Mouse (Mus musculus) kidney, embryonic 15.5 days (tissue): ENCODE data around the gene Fndc3b. TPM values are rescaled to one million over a fixed set of nuclear protein-coding genes. Genes with fewer than 3 reads are reported as not detected.

ENCODE experiments used
- ATAC-seq: fragments of 200-750 bp; cut with Nextera tagmentation; replicated peaks from 2 replicates; pipeline ENCODE4 v1.8.0; 2017; ENCODE audit warnings: moderate TSS enrichment; ENCODE audit not compliant: low FRiP score
- H3K27ac ChIP-seq: fragments of 300-500 bp; sonication (generic); 2 replicates; pipeline ENCODE4 v1.5.1; 2015; ENCODE audit warnings: mild to moderate bottlenecking, inconsistent platforms
- H3K27me3 ChIP-seq: fragments of 300-500 bp; sonication (generic); 2 replicates; pipeline ENCODE4 v1.6.1; 2015; ENCODE audit warnings: inconsistent platforms
- H3K36me3 ChIP-seq: fragments of 300-500 bp; sonication (generic); 2 replicates; pipeline ENCODE4 v1.6.1; 2015; ENCODE audit warnings: inconsistent platforms
- H3K4me1 ChIP-seq: fragments of 300-500 bp; sonication (generic); 2 replicates; pipeline ENCODE4 v1.6.1; 2015; ENCODE audit warnings: inconsistent platforms
- H3K4me2 ChIP-seq: fragments of 300-500 bp; sonication (generic); 2 replicates; pipeline ENCODE4 v1.6.1; 2015; ENCODE audit warnings: moderate library complexity, mild to moderate bottlenecking, inconsistent platforms
- H3K4me3 ChIP-seq: fragments of 300-500 bp; sonication (generic); replicated peaks from 2 replicates; pipeline ENCODE4 v1.5.1; 2015; ENCODE audit warnings: mild to moderate bottlenecking, inconsistent platforms
- H3K9ac ChIP-seq: fragments of 300-500 bp; sonication (generic); 2 replicates; pipeline ENCODE4 v1.6.1; 2015; ENCODE audit warnings: mild to moderate bottlenecking, inconsistent platforms
- H3K9me3 ChIP-seq: fragments of 300-500 bp; sonication (generic); replicated peaks from 2 replicates; pipeline ENCODE4 v1.6.1; 2016; ENCODE audit warnings: inconsistent platforms
- WGBS: fragments of 180-500 bp; shearing (Covaris S2); methylation state at CpG from one replicate; pipeline ENCODE4 v1.1.7; 2015; ENCODE audit warnings: mixed read lengths; 5-methylcytosine and 5-hydroxymethylcytosine counted together
- polyA plus RNA-seq: library from polyadenylated mRNA; unstranded; fragments of >200 nt; fragmentation: Nextera tagmentation; extraction: Ambion mirVana; gene quantifications from 2 replicates; pipeline ENCODE4 v1.2.1, GENCODE M21; 2015

Gene Fndc3b
- polyA plus RNA-seq, 1 experiment from 2014 or later, result 32.8 TPM

DNA sequence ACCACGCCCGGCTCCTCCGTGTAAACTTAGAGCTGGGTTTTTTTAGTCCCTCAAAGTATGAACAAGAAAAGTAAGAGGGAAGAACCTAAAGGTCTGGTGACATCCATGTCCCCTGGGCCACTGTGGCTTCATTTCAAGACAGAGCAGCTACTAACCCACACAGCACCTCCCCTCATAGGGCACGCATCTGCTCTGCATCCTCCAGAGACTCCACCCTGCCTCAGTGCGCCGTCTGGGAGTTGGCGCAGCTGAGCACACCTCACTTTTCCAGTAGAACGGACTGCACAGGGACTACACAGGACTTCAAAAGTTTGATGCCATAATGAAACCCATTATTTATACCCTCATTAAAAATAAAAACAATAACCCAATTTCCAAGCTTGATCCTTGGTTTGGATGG lies 130.2 kb downstream of the Fndc3b start:
- no peak for ATAC-seq
- 91% methylated on average over 8 of the region's 8 CpGs for WGBS
- no peak overlapping the region for H3K4me2 ChIP-seq
- H3K4me3 ChIP-seq, result no peak overlapping the region
- no peak overlapping the region for H3K27ac ChIP-seq
- H3K9ac ChIP-seq, result no peak overlapping the region
- no peaks in the 10 kb centered on the region for H3K27me3 ChIP-seq
- no peaks in the 10 kb centered on the region for H3K9me3 ChIP-seq
- no peaks in the 10 kb centered on the region for H3K36me3 ChIP-seq
- H3K4me1 ChIP-seq, result peaks cover 40% of the 10 kb centered on the region

DNA sequence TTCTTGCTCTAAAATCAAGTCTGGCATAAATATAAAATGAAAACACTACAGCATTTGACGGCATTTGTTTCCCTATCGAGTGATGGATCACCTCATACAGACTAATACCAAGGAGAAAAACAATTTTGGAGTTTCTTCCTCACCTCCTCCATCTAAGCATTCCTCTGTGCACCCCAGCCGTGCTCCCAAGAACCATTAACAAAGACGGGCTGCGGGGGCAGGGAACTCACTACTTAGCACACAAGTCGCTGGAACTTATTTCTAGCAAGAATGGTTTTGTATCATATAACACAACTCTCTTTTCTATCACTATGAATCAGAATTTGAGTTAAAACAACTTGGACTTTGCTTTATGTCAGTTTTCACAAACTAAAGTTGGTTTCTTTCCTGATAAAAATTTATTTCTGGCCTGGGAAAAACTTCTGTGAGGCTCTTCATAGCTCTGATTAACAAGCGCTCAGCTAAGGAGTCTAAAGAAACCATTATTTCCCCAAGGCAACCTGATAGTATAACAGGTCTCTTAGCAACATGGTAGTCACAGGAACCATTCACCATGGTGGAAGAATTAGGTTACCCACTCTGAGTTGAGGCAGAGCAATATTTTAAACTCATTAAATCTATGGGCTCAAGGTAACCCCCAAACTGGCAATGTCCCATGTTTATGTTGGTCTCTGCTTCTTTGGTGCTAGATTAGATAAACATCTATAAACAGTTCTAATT lies 131.1 kb downstream of the Fndc3b start:
- no peak overlapping the region for H3K9ac ChIP-seq
- no peaks in the 10 kb centered on the region for H3K9me3 ChIP-seq
- H3K27ac ChIP-seq, result peak overlapping the region; percentile 19; the same call in 1 of the 2 replicates
- no peaks in the 10 kb centered on the region for H3K27me3 ChIP-seq
- WGBS, result 44% methylated on average over 7 of the region's 7 CpGs
- ATAC-seq, result no peak
- no peaks in the 10 kb centered on the region for H3K36me3 ChIP-seq
- no peak overlapping the region for H3K4me2 ChIP-seq
- no peak overlapping the region for H3K4me3 ChIP-seq
- H3K4me1 ChIP-seq, result peaks cover 40% of the 10 kb centered on the region

DNA sequence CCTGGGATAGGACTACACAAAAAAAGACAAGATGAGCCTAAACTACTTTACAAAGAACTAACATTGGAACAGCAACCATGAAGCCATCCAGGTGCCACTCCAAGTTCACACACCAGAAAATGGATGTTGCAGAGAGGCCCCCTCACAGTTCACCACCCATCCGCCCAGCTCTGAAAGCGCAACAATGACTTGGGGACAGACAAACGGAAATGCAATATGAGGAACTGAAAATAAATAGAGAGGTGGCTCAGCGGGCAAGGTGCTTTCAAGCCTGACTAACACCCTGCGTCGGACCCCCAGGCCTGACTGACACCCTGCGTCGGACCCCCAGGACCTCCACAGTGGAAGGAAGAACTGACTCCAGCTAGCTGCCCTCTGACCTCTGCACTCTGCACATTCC lies 131.9 kb downstream of the Fndc3b start:
- Histone ChIP-seq H3K27ac (0 out of 2 replicates have a peak overlapping the region, but pooled peaks have one; percentile 19), H3K9me3 (no peaks in the 10 kb centered on the region), H3K4me2 (no peak overlapping the region), H3K9ac (no peak overlapping the region), H3K36me3 (no peaks in the 10 kb centered on the region), H3K27me3 (no peaks in the 10 kb centered on the region), H3K4me1 (peaks cover 38% of the 10 kb centered on the region), H3K4me3 (no peak overlapping the region)
- ATAC-seq, result no peak; the same call in 1 of the 2 replicates
- WGBS, result 43% methylated on average over 8 of the region's 8 CpGs

DNA sequence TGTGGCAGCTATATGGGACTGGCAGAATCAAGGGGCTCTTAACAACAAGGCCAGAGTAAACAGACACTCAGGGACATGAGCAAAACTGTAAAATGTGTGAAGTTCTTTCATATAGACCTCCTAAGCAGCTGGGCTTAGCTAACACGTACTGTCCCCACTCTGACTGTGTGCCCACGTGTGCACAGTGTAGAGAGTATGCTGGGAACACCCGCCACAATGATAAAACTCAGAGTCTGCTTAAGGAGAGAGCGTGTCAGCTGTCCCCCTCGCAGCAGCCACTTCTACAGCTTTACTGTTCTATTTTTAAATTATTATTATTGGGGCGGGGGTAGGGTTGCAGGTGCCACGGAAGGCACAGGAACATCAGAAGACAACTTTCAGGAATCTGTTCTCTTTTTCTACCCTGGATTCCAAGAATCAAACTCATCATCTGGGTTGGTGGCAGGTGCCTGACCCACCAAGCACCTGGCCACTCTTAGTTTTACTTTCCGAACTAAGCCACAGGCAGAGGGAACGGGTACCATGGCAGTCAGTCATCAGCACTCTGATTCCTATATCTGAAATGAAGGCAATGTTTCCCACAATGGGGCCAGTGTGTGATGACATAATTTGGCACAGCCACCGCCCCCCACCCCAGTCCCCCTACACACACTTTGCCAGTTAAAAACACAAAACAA lies 133.6 kb downstream of the Fndc3b start:
- Histone ChIP-seq H3K4me1 (peaks cover 40% of the 10 kb centered on the region), H3K9ac (no peak overlapping the region), H3K27ac (no peak overlapping the region), H3K36me3 (no peaks in the 10 kb centered on the region), H3K4me2 (no peak overlapping the region), H3K9me3 (no peaks in the 10 kb centered on the region), H3K4me3 (no peak overlapping the region), H3K27me3 (no peaks in the 10 kb centered on the region)
- WGBS, result 88% methylated on average over 10 of the region's 10 CpGs
- ATAC-seq, result no peak

DNA sequence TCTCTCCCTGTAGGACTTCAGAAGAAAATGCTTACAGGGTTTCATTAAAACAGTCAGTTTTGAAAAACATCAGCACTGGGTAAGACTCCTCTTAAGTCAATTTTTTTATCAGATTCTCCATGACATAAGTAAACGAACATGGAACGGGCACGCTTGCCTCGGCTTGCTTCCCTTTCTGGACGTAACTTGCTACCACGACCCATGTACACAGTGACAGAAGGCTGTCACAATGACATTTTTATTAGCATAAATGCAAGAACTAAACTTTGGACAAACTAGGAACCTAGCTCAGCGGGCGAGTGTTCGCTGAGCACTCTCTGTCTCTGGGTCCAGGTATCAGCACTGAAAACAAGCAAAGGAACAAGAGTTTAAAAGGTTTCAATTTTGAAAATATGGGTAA lies 136.9 kb downstream of the Fndc3b start:
- no peak overlapping the region for H3K4me3 ChIP-seq
- no peak for ATAC-seq
- WGBS, result 70% methylated on average over 9 of the region's 9 CpGs
- no peaks in the 10 kb centered on the region for H3K9me3 ChIP-seq
- H3K4me1 ChIP-seq, result peaks cover 26% of the 10 kb centered on the region
- H3K27ac ChIP-seq, result no peak overlapping the region
- H3K27me3 ChIP-seq, result no peaks in the 10 kb centered on the region
- H3K36me3 ChIP-seq, result no peaks in the 10 kb centered on the region
- H3K9ac ChIP-seq, result no peak overlapping the region
- no peak overlapping the region for H3K4me2 ChIP-seq

DNA sequence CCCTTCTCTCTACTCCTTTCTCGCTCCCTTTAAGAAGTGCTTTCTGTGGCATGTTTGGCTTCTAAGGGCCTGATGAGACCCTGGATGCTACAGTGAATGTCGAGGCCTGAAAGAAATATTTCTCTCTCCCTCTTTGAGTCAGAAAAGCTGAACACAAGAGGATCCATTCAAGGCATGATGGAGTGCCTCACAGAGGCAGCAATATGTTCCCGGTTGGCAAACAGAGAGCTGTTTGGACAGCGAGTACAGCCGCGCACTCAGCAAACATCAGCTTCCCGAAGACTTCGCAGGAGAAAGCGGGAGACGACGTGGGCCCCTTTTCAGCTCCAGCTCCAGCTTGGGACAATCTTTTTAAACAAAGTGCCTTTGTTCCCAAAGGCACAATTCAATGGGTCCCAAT lies 137.6 kb downstream of the Fndc3b start:
- H3K4me2 ChIP-seq, result no peak overlapping the region
- no peak for ATAC-seq
- no peaks in the 10 kb centered on the region for H3K27me3 ChIP-seq
- WGBS, result 64% methylated on average over 11 of the region's 11 CpGs
- H3K27ac ChIP-seq, result no peak overlapping the region
- no peaks in the 10 kb centered on the region for H3K9me3 ChIP-seq
- H3K9ac ChIP-seq, result no peak overlapping the region
- no peak overlapping the region for H3K4me3 ChIP-seq
- no peaks in the 10 kb centered on the region for H3K36me3 ChIP-seq
- H3K4me1 ChIP-seq, result peaks cover 24% of the 10 kb centered on the region

DNA sequence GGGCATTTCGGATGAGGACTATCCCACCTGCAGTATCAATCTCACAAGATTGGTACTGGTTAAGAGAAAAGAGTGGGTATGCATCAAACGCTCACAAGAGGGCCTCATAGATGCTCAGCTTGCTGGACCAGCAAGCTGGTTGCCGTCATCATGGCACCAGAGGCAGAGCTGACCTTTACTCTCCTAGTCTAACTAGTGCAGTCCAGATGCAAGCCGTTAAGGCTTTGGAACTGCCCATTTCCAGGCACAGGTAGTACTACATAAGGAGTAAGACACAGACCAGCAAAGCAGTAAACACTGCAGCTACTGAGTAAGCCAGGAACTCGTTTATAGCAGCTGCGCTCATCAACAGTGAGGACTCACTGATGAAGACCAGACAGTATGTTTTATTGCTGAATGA lies 138.8 kb downstream of the Fndc3b start:
- no peak overlapping the region for H3K9ac ChIP-seq
- H3K36me3 ChIP-seq, result no peaks in the 10 kb centered on the region
- peak; percentile 56 for ATAC-seq
- WGBS, result 41% methylated on average over 6 of the region's 6 CpGs
- H3K4me1 ChIP-seq, result peaks cover 24% of the 10 kb centered on the region
- no peak overlapping the region for H3K4me3 ChIP-seq
- H3K27ac ChIP-seq, result peak overlapping the region; percentile 14; the same call in 1 of the 2 replicates
- H3K4me2 ChIP-seq, result no peak overlapping the region
- no peaks in the 10 kb centered on the region for H3K27me3 ChIP-seq
- no peaks in the 10 kb centered on the region for H3K9me3 ChIP-seq

DNA sequence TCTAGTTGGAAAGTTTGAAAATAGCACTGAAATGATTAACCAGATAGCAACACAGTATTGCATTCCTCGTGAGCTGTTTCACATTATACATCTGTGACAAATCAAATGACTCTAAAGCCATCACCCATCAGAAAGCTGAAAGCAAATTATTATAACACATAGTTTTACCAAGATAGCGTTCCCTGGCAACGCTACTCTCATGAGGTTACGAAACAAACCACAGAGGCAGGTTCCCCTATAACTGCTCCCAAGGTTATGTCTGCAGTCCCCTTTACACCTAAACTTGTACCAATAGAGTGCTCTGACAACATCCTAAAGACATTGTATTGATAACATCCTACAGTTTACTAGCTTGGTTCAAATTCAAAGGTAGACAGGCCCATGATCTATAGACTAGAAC lies 145.8 kb downstream of the Fndc3b start:
- no peaks in the 10 kb centered on the region for H3K9me3 ChIP-seq
- ATAC-seq, result no peak
- H3K4me2 ChIP-seq, result no peak overlapping the region
- WGBS, result 86% methylated on average over 4 of the region's 4 CpGs
- peaks cover 15% of the 10 kb centered on the region for H3K4me1 ChIP-seq
- no peaks in the 10 kb centered on the region for H3K36me3 ChIP-seq
- H3K4me3 ChIP-seq, result no peak overlapping the region
- H3K9ac ChIP-seq, result no peak overlapping the region
- H3K27ac ChIP-seq, result no peak overlapping the region
- no peaks in the 10 kb centered on the region for H3K27me3 ChIP-seq

DNA sequence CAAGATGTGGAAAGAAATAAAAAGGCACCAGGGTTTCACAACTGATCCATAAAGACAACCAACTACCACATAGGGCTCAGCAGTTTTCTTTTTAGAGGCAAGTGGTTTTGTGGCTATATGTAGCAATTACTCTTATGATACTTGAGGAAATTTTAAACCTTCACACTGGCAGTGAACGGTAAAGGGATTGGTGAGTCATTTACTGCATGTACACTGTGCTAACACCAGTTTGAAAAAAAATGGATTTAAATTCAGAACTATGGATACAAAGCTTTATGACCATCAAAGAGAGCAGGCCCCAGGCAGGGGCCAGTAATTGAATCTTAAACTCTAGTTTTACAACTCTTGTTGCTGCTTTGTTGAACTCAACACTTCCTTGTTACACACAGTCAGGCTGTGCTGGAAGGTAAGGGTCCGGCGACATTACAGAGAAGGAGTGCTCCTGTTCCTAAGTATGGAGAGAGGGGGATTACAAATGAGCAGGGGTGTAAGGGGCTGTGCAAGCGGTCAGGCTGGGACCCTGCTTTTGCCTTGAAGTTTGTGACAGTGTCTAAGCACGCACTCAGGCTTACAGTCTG lies 148.0 kb downstream of the Fndc3b start:
- no peak overlapping the region for H3K27ac ChIP-seq
- H3K27me3 ChIP-seq, result no peaks in the 10 kb centered on the region
- 79% methylated on average over 5 of the region's 5 CpGs for WGBS
- H3K9ac ChIP-seq, result no peak overlapping the region
- H3K36me3 ChIP-seq, result no peaks in the 10 kb centered on the region
- no peak for ATAC-seq
- H3K4me1 ChIP-seq, result peaks cover 25% of the 10 kb centered on the region
- H3K9me3 ChIP-seq, result no peaks in the 10 kb centered on the region
- no peak overlapping the region for H3K4me3 ChIP-seq
- no peak overlapping the region for H3K4me2 ChIP-seq

DNA sequence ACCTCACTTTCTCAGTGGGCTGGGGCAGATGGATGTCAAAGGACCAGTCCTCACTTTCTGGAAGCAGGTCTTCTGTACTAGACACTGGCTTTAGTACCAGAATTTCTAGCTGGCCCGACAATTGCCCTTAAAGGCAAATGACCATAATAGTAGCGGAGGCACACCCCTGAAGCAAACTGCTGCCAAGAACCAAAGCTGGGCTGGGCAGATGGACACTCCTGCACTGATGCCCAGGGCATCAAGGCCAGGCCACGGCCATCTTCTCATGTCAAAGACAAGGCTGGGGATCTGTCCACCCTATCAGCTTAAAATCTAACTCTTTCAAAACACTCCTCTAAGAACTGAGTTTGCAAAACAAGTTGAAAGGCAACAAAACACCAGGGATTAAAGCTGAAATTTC lies 148.6 kb downstream of the Fndc3b start:
- no peaks in the 10 kb centered on the region for H3K36me3 ChIP-seq
- no peak for ATAC-seq
- no peaks in the 10 kb centered on the region for H3K27me3 ChIP-seq
- no peak overlapping the region for H3K4me3 ChIP-seq
- H3K4me1 ChIP-seq, result peaks cover 31% of the 10 kb centered on the region
- H3K27ac ChIP-seq, result 0 out of 2 replicates have a peak overlapping the region, but pooled peaks have one; percentile 22
- WGBS, result 68% methylated on average over 3 of the region's 3 CpGs
- H3K9ac ChIP-seq, result no peak overlapping the region
- no peak overlapping the region for H3K4me2 ChIP-seq
- no peaks in the 10 kb centered on the region for H3K9me3 ChIP-seq

DNA sequence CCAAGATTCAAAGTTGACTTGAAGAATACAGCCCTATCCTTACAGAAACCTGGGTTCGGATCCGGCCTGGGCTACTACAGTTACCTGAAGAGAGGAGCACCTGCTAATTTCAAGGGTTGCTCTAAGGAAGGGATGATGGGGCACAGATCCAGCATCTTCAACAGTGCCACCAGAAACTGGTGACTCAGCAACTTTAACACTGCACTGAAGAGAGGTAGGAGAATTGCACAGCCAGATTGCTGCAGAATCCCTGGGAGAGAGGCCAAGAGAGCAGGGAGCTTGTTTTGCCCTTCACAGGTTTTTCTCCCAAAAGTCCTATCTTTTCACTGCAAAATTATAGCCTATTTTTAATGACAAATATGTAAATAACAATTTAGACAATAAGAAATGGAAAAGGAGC lies 149.2 kb downstream of the Fndc3b start:
- H3K36me3 ChIP-seq, result no peaks in the 10 kb centered on the region
- 0 out of 2 replicates have a peak overlapping the region, but pooled peaks have one; percentile 3 for H3K27ac ChIP-seq
- no peak overlapping the region for H3K4me2 ChIP-seq
- no peak overlapping the region for H3K4me3 ChIP-seq
- no peak overlapping the region for H3K9ac ChIP-seq
- H3K9me3 ChIP-seq, result no peaks in the 10 kb centered on the region
- no peaks in the 10 kb centered on the region for H3K27me3 ChIP-seq
- ATAC-seq, result no peak
- H3K4me1 ChIP-seq, result peaks cover 34% of the 10 kb centered on the region
- 100% methylated on average over 2 of the region's 2 CpGs for WGBS

DNA sequence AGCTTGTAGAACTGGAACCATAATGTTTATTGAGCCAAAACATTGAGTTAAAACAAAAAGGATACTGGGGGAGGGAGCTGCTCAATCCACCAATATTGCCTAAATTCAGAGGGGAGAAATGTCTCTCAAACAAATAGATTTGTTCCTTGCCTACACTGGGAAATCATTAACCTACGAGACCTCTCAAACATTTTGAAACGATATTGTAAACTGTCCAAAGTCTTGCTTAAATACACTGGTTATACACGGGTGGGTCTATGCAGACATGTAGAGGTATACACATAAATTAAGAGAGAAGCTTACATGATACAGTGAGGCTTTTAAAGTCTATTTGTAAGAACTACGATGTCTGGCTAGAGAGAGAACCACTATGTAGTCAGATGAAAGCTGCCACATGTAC lies 151.8 kb downstream of the Fndc3b start:
- Histone ChIP-seq H3K4me3 (no peak overlapping the region), H3K4me1 (peaks cover 43% of the 10 kb centered on the region), H3K4me2 (no peak overlapping the region), H3K9me3 (no peaks in the 10 kb centered on the region), H3K27ac (peak overlapping the region; percentile 45), H3K36me3 (peaks cover 13% of the 10 kb centered on the region), H3K9ac (no peak overlapping the region), H3K27me3 (no peaks in the 10 kb centered on the region)
- ATAC-seq, result no peak
- 67% methylated on average over 4 of the region's 4 CpGs for WGBS
